Mouse (Mus musculus): ENCODE measurements around the gene Cyp46a1.

DNA sequence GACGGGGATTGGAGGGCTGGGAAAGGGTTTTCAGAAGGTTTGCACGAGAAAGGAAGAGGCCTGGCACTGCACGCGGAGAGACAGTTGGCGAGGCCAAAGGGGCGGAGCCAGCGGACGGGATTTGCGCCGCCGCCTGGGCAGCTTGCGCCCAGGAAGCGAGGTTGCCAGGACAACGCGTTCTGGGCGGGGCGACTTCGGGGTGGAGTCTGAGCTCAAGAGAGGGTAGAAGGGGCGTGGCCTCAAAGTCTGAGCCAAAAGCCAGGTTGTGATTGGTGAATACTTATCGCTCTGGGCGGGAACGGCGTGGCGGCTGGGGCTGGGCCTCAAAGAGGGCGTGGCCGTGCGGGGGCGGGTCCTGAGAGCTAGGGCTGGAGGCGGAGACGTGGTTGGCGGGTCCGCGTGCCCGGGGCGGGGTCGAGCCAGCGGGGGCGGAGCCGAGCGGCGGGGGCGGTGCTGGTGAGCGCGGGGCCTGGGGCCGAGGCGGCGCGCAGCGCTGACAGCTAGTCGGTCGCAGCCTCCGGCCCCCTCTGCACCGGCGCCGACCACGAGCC is at the start of gene Cyp46a1:
- no peak for TF ChIP-seq TCF12 (IDR thresholded peaks at IDR 0.05; ENCODE audit: insufficient read depth, poor library complexity, severe bottlenecking)
- no peak for TF ChIP-seq POLR2AphosphoS2 (IDR thresholded peaks at IDR 0.05; ENCODE audit: insufficient read length, low read depth)
- peak; percentile 34 for TF ChIP-seq MAX (IDR thresholded peaks at IDR 0.05; ENCODE audit: low read depth)
- TF ChIP-seq POLR2A (IDR thresholded peaks at IDR 0.05; ENCODE audit: insufficient read length, low read depth) = peak; percentile 33
- TF ChIP-seq E2F4 (IDR thresholded peaks at IDR 0.05; ENCODE audit: insufficient read depth) = no peak
- no peak for TF ChIP-seq USF1 (IDR thresholded peaks at IDR 0.05; ENCODE audit: low read depth)

Data from myocyte (in vitro differentiated cells).